Mouse (Mus musculus) ES-Bruce4 (cell line): Measurements from ENCODE around the gene Mdfi.

Experiments used
- CTCF ChIP-seq: IDR thresholded peaks from one replicate; pipeline ENCODE4 v1.8.1; 2011; ENCODE audit warnings: low read depth, low read length
- EP300 ChIP-seq: IDR thresholded peaks from 2 replicates; pipeline ENCODE4 v1.6.1; 2011; ENCODE audit warnings: low read depth, low read length; ENCODE audit not compliant: insufficient read depth
- POLR2A ChIP-seq: IDR thresholded peaks from one replicate; pipeline ENCODE4 v1.8.1; 2011; ENCODE audit warnings: low read length; ENCODE audit not compliant: insufficient read depth

- TF ChIP-seq CTCF (no peak), POLR2A (no peak), EP300 (no peak)
These were observed 28.9 kb upstream of the Mdfi start for GRCm38 (mm10) chr17:47863437-47863836.
